Mouse (Mus musculus) heart, embryonic 16.5 days (tissue): ENCODE data around the gene Fndc3b. TPM values are rescaled to one million over a fixed set of nuclear protein-coding genes. Genes with fewer than 3 reads are reported as not detected.

Source experiments
- ATAC-seq: fragments of 200-750 bp; cut with Nextera tagmentation; replicated peaks from 2 replicates; pipeline ENCODE4 v1.8.0; 2017; ENCODE audit warnings: moderate number of reproducible peaks; ENCODE audit not compliant: insufficient read depth, low FRiP score; ENCODE audit errors: extremely low read depth
- H3K27ac ChIP-seq: fragments of 300-500 bp; sonication (generic); 2 replicates; pipeline ENCODE4 v1.5.1; 2014; ENCODE audit warnings: mild to moderate bottlenecking, low read length, control low read depth, moderate library complexity
- H3K27me3 ChIP-seq: fragments of 300-500 bp; sonication (generic); 2 replicates; pipeline ENCODE4 v1.6.1; 2014; ENCODE audit warnings: low read length, mixed read lengths; ENCODE audit not compliant: control insufficient read depth, insufficient read depth
- H3K36me3 ChIP-seq: fragments of 300-500 bp; sonication (generic); 2 replicates; pipeline ENCODE4 v1.6.1; 2014; ENCODE audit not compliant: control insufficient read depth, insufficient read depth
- H3K4me1 ChIP-seq: fragments of 300-500 bp; sonication (generic); 2 replicates; pipeline ENCODE4 v1.6.1; 2014; ENCODE audit warnings: low read length, mixed read lengths; ENCODE audit not compliant: control insufficient read depth, insufficient read depth
- H3K4me2 ChIP-seq: fragments of 300-500 bp; sonication (generic); 2 replicates; pipeline ENCODE4 v1.6.1; 2014; ENCODE audit warnings: low read depth, mild to moderate bottlenecking, control low read depth, low read length
- H3K4me3 ChIP-seq: fragments of 300-500 bp; sonication (generic); 2 replicates; pipeline ENCODE4 v1.5.1; 2014; ENCODE audit warnings: mild to moderate bottlenecking, control low read depth, low read length
- H3K9ac ChIP-seq: fragments of 300-500 bp; sonication (generic); 2 replicates; pipeline ENCODE4 v1.6.1; 2014; ENCODE audit warnings: low read length, control low read depth
- H3K9me3 ChIP-seq: fragments of 300-500 bp; sonication (generic); replicated peaks from 2 replicates; pipeline ENCODE4 v1.6.1; 2016; ENCODE audit warnings: low read length; ENCODE audit not compliant: control insufficient read depth
- WGBS: fragments of 180-500 bp; shearing (Covaris S2); extraction: QIAGEN DNeasy Blood & Tissue Kit; methylation state at CpG from one replicate; pipeline ENCODE4 v1.1.7; 2014; 5-methylcytosine and 5-hydroxymethylcytosine counted together
- polyA plus RNA-seq: library from polyadenylated mRNA; unstranded; fragments of >200 nt; fragmentation: Nextera tagmentation; extraction: Ambion mirVana; gene quantifications from 2 replicates; pipeline ENCODE4 v1.2.1, GENCODE M21; 2015

The Fndc3b gene
- polyA plus RNA-seq, 1 experiment from 2014 or later, result 21.7 TPM

DNA sequence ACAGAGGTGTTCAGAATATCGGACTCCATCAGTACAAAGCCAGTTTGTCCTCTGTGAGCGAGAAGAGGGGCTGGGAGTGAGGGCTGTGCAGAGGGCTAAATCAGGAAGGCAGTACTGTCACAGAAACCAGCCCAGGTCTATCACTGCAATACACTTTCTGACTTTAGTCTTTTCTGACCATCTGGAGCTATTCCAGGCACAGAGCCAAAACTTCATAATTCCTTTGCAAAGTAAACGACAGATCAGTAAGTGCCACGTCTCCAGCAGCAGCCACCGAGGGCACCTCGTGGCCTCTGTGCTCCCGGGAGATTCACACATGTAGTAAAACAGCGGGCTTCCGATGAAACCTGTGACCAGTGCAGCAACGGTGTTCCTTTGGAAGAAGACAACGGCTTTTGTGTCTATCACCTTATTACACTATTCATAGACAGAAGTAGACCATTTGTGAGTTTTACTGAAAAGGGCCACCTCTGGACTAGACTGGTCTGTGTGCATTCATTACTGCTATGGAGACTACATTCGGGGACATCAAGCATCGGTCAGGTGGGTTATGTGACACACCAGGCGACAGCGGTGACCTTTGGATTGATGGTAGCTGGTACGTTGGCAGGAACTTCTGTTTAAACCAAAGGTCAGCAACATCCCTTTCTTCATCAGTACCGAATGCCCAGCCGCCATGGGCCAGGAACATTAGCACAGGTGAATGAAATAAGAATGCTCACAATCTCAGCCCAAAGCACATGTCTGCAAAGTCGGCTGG lies 24.2 kb downstream of the Fndc3b start:
- 53% methylated on average over 19 of the region's 19 CpGs for WGBS
- no peak overlapping the region for H3K4me3 ChIP-seq
- H3K27ac ChIP-seq, result peak overlapping the region; percentile 71
- H3K27me3 ChIP-seq, result no peaks in the 10 kb centered on the region
- H3K36me3 ChIP-seq, result no peaks in the 10 kb centered on the region
- peaks cover 58% of the 10 kb centered on the region for H3K4me1 ChIP-seq
- H3K9ac ChIP-seq, result peak overlapping the region; percentile 8; the same call in 1 of the 2 replicates
- H3K9me3 ChIP-seq, result no peaks in the 10 kb centered on the region
- ATAC-seq, result 0 out of 2 replicates have a peak, but pooled peaks have one; percentile 25
- H3K4me2 ChIP-seq, result peak overlapping the region; percentile 10; the same call in 1 of the 2 replicates

DNA sequence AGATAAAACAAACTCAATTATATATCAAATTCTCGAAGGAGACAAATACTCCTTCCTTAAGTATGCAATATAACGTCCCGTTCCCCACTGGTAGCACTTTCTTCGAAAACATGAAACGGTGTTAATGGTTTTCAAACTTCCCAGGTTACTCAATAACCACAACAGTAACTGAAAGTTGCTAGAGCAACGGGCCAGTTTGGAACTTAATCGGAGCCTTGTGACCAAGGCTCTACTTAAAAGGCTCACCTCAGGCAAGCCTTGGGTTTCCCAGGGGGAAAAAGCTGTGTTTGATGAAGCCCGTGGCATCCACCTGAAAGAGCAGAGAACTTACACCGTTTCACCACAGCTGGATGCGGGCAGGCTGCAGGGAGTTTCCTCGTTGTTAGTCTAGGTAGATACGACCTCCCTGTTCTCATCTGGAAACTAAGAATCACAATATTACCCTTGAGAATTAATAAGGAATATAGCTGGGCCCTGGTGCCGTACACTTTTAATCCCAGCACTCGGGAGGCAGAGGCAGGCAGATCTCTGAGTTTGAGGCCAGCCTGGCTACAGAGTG lies 25.4 kb downstream of the Fndc3b start:
- Histone ChIP-seq H3K9ac (no peak overlapping the region), H3K9me3 (no peaks in the 10 kb centered on the region), H3K4me2 (no peak overlapping the region), H3K4me1 (peaks cover 47% of the 10 kb centered on the region), H3K4me3 (no peak overlapping the region), H3K36me3 (no peaks in the 10 kb centered on the region; the same call in 1 of the 2 replicates), H3K27me3 (no peaks in the 10 kb centered on the region), H3K27ac (no peak overlapping the region)
- ATAC-seq, result no peak
- WGBS, result 87% methylated on average over 14 of the region's 14 CpGs

DNA sequence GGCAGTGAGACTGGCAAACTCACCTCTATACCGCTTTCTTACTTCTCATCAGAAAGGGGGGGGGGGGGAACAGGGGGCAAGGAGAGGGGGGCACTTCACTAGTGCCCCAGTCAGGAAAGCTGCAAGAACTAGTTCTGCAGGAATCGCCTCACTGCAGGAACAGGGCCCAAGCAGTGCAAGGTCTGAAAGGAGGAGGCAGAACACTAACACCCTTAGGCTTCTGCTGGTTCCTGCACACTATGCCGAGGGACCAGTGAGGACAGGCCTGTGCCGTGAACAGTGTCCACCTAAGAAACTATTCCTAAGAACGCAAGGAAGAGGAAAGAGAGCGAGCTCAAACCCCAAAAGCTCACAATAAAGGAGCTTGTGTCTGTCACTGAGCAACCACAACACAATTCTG lies 26.0 kb downstream of the Fndc3b start:
- 84% methylated on average over 6 of the region's 6 CpGs for WGBS
- H3K4me1 ChIP-seq, result peaks cover 41% of the 10 kb centered on the region
- H3K4me3 ChIP-seq, result no peak overlapping the region
- H3K9me3 ChIP-seq, result no peaks in the 10 kb centered on the region
- H3K9ac ChIP-seq, result no peak overlapping the region
- ATAC-seq, result no peak
- H3K36me3 ChIP-seq, result no peaks in the 10 kb centered on the region; the same call in 1 of the 2 replicates
- H3K27ac ChIP-seq, result no peak overlapping the region
- H3K27me3 ChIP-seq, result no peaks in the 10 kb centered on the region
- H3K4me2 ChIP-seq, result no peak overlapping the region

DNA sequence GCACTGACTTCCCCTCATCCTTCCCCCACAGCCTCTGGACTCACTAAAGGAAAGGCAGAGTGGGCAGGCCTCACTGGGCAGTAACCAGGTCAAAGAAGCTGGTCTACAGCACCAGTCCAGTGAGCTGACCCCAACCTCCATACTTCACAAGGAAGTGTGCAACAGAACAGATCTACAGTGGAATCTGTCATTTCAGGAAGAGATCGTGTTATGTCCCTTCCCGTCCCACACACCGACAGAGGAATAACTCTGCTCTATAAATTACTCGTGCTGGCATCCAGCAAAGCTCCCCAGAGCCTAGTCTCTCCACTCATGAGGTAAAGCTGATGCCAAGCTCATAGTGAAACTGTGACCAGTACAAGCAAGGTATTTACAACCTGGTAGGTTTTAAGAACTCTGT lies 27.7 kb downstream of the Fndc3b start:
- Histone ChIP-seq H3K27me3 (no peaks in the 10 kb centered on the region), H3K27ac (no peak overlapping the region), H3K4me1 (peaks cover 28% of the 10 kb centered on the region), H3K9ac (no peak overlapping the region), H3K4me3 (no peak overlapping the region), H3K36me3 (no peaks in the 10 kb centered on the region; the same call in 1 of the 2 replicates), H3K4me2 (no peak overlapping the region), H3K9me3 (no peaks in the 10 kb centered on the region)
- ATAC-seq, result no peak
- WGBS, result 29% methylated on average over 4 of the region's 4 CpGs

DNA sequence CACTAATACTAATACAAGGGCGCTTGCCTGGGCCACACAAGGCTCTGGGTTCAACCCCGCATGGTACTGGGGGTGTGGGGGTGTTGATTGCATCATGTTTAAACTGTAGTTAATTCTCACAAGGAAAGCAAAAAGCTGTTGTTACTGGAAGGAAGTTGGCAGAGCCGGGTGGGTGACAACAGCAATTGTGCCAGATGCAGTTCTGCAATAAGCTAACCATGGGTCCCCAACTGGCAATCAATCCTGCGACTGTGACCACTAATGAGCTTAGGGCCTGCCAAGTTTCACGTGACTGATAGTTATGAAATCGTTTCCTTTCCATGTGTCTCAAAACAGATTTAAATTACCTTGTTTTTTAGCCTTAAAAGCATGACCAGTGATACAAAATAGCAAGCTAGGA lies 33.5 kb downstream of the Fndc3b start:
- Histone ChIP-seq H3K36me3 (no peaks in the 10 kb centered on the region; the same call in 1 of the 2 replicates), H3K4me1 (peaks cover 19% of the 10 kb centered on the region), H3K27ac (no peak overlapping the region), H3K27me3 (no peaks in the 10 kb centered on the region), H3K9me3 (no peaks in the 10 kb centered on the region), H3K9ac (no peak overlapping the region), H3K4me3 (no peak overlapping the region), H3K4me2 (no peak overlapping the region)
- no peak for ATAC-seq
- 64% methylated on average over 6 of the region's 6 CpGs for WGBS

DNA sequence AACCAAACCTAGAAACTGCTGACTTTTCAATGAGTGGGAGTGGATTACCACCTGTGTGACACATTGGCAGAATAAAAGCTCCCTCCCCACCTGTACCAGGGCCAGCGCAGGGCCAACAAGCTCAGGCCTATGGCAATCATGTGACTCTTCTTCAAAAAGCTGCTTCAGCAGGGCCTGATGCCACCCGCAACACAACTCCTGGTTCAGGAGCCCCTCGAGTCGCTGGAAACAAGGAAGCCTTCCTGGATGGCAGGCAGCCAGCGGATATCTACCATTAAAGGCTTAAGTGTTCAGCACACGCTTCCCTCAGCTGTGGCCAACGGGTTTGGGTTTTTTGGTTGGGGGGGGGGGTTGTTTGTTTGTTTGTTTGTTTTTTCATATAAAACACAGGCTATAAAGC lies 37.4 kb downstream of the Fndc3b start:
- WGBS, result 29% methylated on average over 7 of the region's 7 CpGs
- ATAC-seq, result no peak; the same call in 1 of the 2 replicates
- Histone ChIP-seq H3K4me2 (no peak overlapping the region), H3K27ac (peak overlapping the region; percentile 71), H3K4me1 (peaks cover 53% of the 10 kb centered on the region), H3K36me3 (no peaks in the 10 kb centered on the region), H3K4me3 (no peak overlapping the region), H3K9ac (no peak overlapping the region), H3K27me3 (no peaks in the 10 kb centered on the region), H3K9me3 (no peaks in the 10 kb centered on the region)

DNA sequence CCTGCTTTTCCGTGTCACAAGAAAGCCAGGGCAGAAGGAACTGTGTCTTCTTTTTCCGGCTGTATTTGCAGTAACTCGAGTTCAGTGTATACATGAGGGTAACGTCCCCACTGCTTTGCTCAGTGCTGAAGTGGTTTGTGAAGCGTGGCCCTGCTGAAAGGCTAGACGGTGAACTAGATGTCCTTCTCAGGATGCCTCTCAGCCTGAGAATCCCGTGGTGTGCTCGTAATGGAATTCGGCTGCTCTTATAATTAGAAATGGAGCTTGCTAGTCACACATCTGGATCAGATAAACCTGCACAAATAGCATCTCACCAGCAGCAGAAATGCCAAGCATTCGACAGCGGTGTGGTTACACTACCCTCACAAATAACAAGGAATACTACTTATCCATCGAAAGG lies 40.7 kb downstream of the Fndc3b start:
- H3K9me3 ChIP-seq, result no peaks in the 10 kb centered on the region
- ATAC-seq, result peak; percentile 69
- 0 out of 2 replicates have a peak overlapping the region, but pooled peaks have one; percentile 9 for H3K9ac ChIP-seq
- H3K36me3 ChIP-seq, result no peaks in the 10 kb centered on the region
- 31% methylated on average over 12 of the region's 12 CpGs for WGBS
- no peaks in the 10 kb centered on the region for H3K27me3 ChIP-seq
- no peak overlapping the region for H3K4me3 ChIP-seq
- peak overlapping the region; percentile 85 for H3K27ac ChIP-seq
- H3K4me2 ChIP-seq, result peak overlapping the region; percentile 32
- H3K4me1 ChIP-seq, result peaks cover 59% of the 10 kb centered on the region

DNA sequence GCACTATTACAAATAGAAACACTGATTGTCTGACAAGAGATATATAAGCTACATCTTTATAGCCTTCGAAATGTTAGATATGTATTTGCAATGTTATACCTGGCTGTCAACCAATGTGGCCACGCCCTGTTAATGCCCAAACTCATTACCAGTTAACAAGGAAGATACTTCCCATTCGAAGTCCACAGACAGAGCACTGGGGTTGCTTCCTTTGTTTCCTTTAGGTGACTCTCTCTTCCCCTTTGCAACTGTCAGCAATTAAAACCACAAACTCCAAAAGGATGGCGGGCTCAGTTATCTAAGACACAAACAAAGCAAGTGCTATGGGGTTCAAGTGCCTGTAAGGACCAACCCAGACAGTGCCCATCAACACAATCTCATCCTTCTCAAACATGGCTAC lies 43.8 kb downstream of the Fndc3b start:
- ATAC-seq, result no peak
- Histone ChIP-seq H3K27ac (no peak overlapping the region), H3K9ac (no peak overlapping the region), H3K4me3 (no peak overlapping the region), H3K4me2 (no peak overlapping the region), H3K9me3 (no peaks in the 10 kb centered on the region), H3K36me3 (no peaks in the 10 kb centered on the region), H3K27me3 (no peaks in the 10 kb centered on the region), H3K4me1 (peaks cover 67% of the 10 kb centered on the region)
- WGBS, result 74% methylated on average over 4 of the region's 4 CpGs

DNA sequence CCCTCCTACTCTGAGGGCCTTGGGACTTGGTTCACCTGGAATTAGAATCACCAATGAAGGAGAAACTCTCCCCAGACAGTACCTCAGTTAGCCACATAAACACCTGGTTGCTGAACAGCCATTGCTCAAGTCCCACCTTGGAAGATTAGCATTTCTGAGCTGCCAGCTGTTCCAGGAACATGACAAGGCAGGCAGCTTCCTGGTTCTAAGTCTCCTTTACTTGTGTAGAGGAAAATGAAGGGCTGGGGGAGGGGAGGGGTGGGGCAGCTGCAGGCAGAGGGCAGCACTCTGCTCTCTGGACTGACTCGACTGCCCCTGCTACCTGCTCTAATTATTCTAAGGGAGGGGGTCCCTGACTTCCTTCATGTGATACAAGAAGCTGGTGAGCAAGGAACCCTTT lies 45.8 kb downstream of the Fndc3b start:
- H3K4me1 ChIP-seq, result peaks cover 57% of the 10 kb centered on the region
- no peak overlapping the region for H3K4me3 ChIP-seq
- no peak overlapping the region for H3K4me2 ChIP-seq
- H3K9ac ChIP-seq, result peak overlapping the region; percentile 20
- H3K27ac ChIP-seq, result peak overlapping the region; percentile 48
- H3K36me3 ChIP-seq, result no peaks in the 10 kb centered on the region
- no peaks in the 10 kb centered on the region for H3K27me3 ChIP-seq
- H3K9me3 ChIP-seq, result no peaks in the 10 kb centered on the region
- 0% methylated on average over 1 of the region's 1 CpGs for WGBS
- no peak for ATAC-seq
